Mouse (Mus musculus) kidney, embryonic 16.5 days (tissue): Measurements from ENCODE around the gene Etl4. TPM values are rescaled to one million over a fixed set of nuclear protein-coding genes. Genes with fewer than 3 reads are reported as not detected.

ENCODE experiments used
- ATAC-seq: fragments of 200-750 bp; cut with Nextera tagmentation; 2 replicates; pipeline ENCODE4 v1.8.0; 2017; ENCODE audit warnings: moderate TSS enrichment; ENCODE audit not compliant: low FRiP score, low TSS enrichment
- H3K27ac ChIP-seq: fragments of 300-500 bp; sonication (generic); 2 replicates; pipeline ENCODE4 v1.5.1; 2014; ENCODE audit warnings: low read length
- H3K27me3 ChIP-seq: fragments of 300-500 bp; sonication (generic); 2 replicates; pipeline ENCODE4 v1.6.1; 2014; ENCODE audit warnings: low read length, control low read depth, mixed read lengths; ENCODE audit not compliant: insufficient read depth
- H3K36me3 ChIP-seq: fragments of 300-500 bp; sonication (generic); 2 replicates; pipeline ENCODE4 v1.6.1; 2014; ENCODE audit warnings: low read length, control low read depth, mixed read lengths; ENCODE audit not compliant: insufficient read depth
- H3K4me1 ChIP-seq: fragments of 300-500 bp; sonication (generic); 2 replicates; pipeline ENCODE4 v1.6.1; 2014; ENCODE audit warnings: low read length, control low read depth, mixed read lengths; ENCODE audit not compliant: insufficient read depth
- H3K4me2 ChIP-seq: fragments of 300-500 bp; sonication (generic); replicated peaks from 2 replicates; pipeline ENCODE4 v1.6.1; 2014; ENCODE audit warnings: low read depth, low read length
- H3K4me3 ChIP-seq: fragments of 300-500 bp; sonication (generic); 2 replicates; pipeline ENCODE4 v1.5.1; 2014; ENCODE audit warnings: mild to moderate bottlenecking, low read length
- H3K9ac ChIP-seq: fragments of 300-500 bp; sonication (generic); replicated peaks from 2 replicates; pipeline ENCODE4 v1.6.1; 2014; ENCODE audit warnings: low read length
- H3K9me3 ChIP-seq: fragments of 300-500 bp; sonication (generic); 2 replicates; pipeline ENCODE4 v1.6.1; 2016; ENCODE audit warnings: low read length, control low read depth
- WGBS: fragments of 180-500 bp; shearing (Covaris S2); extraction: QIAGEN DNeasy Blood & Tissue Kit; methylation state at CpG from one replicate; pipeline ENCODE4 v1.1.7; 2014; 5-methylcytosine and 5-hydroxymethylcytosine counted together
- polyA plus RNA-seq: library from polyadenylated mRNA; unstranded; fragments of >200 nt; fragmentation: Nextera tagmentation; extraction: Ambion mirVana; gene quantifications from 2 replicates; pipeline ENCODE4 v1.2.1, GENCODE M21; 2015

Gene Etl4
- polyA plus RNA-seq, 1 experiment from 2014 or later, result 56.8 TPM

GRCm38 (mm10) chr2:20735444-20735843, 825.9 kb downstream of the Etl4 start:
- Histone ChIP-seq H3K27me3 (no peaks in the 10 kb centered on the region), H3K27ac (no peak overlapping the region), H3K9me3 (no peaks in the 10 kb centered on the region), H3K4me2 (no peak overlapping the region), H3K36me3 (no peaks in the 10 kb centered on the region), H3K4me1 (peaks cover 20% of the 10 kb centered on the region), H3K4me3 (no peak overlapping the region), H3K9ac (no peak overlapping the region)
- ATAC-seq, result no peak
- 55% methylated on average over 3 of the region's 3 CpGs for WGBS

GRCm38 (mm10) chr2:20736324-20737015, 826.9 kb downstream of the Etl4 start:
- Histone ChIP-seq H3K4me1 (peaks cover 20% of the 10 kb centered on the region), H3K27me3 (no peaks in the 10 kb centered on the region), H3K9me3 (no peaks in the 10 kb centered on the region), H3K27ac (peak overlapping the region; percentile 74), H3K9ac (peak overlapping the region; percentile 33; the same call in 1 of the 2 replicates), H3K4me3 (peak overlapping the region; percentile 13; the same call in 1 of the 2 replicates), H3K4me2 (peak overlapping the region; percentile 41), H3K36me3 (0 out of 2 replicates have a peak, but pooled peaks cover 2% of the 10 kb centered on the region)
- peak; percentile 87 for ATAC-seq
- 63% methylated on average over 7 of the region's 7 CpGs for WGBS

- no peak overlapping the region for H3K9ac ChIP-seq
- peaks cover 20% of the 10 kb centered on the region for H3K4me1 ChIP-seq
- H3K4me3 ChIP-seq, result peak overlapping the region; percentile 13; the same call in 1 of the 2 replicates
- 0 out of 2 replicates have a peak, but pooled peaks cover 2% of the 10 kb centered on the region for H3K36me3 ChIP-seq
- ATAC-seq, result peak; percentile 68; the same call in 1 of the 2 replicates
- 46% methylated on average over 19 of the region's 19 CpGs for WGBS
- H3K27me3 ChIP-seq, result no peaks in the 10 kb centered on the region
- H3K4me2 ChIP-seq, result peak overlapping the region; percentile 41
- H3K27ac ChIP-seq, result peak overlapping the region; percentile 74; the same call in 1 of the 2 replicates
- H3K9me3 ChIP-seq, result no peaks in the 10 kb centered on the region
Measured at GRCm38 (mm10) chr2:20737112-20737808, 827.7 kb downstream of the Etl4 start.

- H3K4me1 ChIP-seq, result peaks cover 20% of the 10 kb centered on the region
- no peak for ATAC-seq
- no peaks in the 10 kb centered on the region for H3K9me3 ChIP-seq
- no peak overlapping the region for H3K9ac ChIP-seq
- H3K36me3 ChIP-seq, result 0 out of 2 replicates have a peak, but pooled peaks cover 2% of the 10 kb centered on the region
- H3K4me3 ChIP-seq, result no peak overlapping the region
- H3K27ac ChIP-seq, result no peak overlapping the region
- no peak overlapping the region for H3K4me2 ChIP-seq
- 39% methylated on average over 4 of the region's 4 CpGs for WGBS
- H3K27me3 ChIP-seq, result no peaks in the 10 kb centered on the region
Measured at GRCm38 (mm10) chr2:20737837-20738236, 828.3 kb downstream of the Etl4 start.

- peaks cover 15% of the 10 kb centered on the region for H3K36me3 ChIP-seq
- no peak for ATAC-seq
- H3K27ac ChIP-seq, result no peak overlapping the region
- no peaks in the 10 kb centered on the region for H3K9me3 ChIP-seq
- H3K9ac ChIP-seq, result no peak overlapping the region
- no peaks in the 10 kb centered on the region for H3K27me3 ChIP-seq
- H3K4me3 ChIP-seq, result no peak overlapping the region
- no peaks in the 10 kb centered on the region for H3K4me1 ChIP-seq
- WGBS, result 72% methylated on average over 1 of the region's 1 CpGs
- H3K4me2 ChIP-seq, result no peak overlapping the region
Measured at GRCm38 (mm10) chr2:20747723-20748122, 838.1 kb downstream of the Etl4 start.

- Histone ChIP-seq H3K9me3 (no peaks in the 10 kb centered on the region), H3K4me2 (no peak overlapping the region), H3K27me3 (no peaks in the 10 kb centered on the region), H3K27ac (no peak overlapping the region), H3K4me1 (peaks cover 2% of the 10 kb centered on the region; the same call in 1 of the 2 replicates), H3K36me3 (peaks cover 14% of the 10 kb centered on the region), H3K4me3 (no peak overlapping the region), H3K9ac (no peak overlapping the region)
- 32% methylated on average over 1 of the region's 1 CpGs for WGBS
- peak; percentile 33; the same call in 1 of the 2 replicates for ATAC-seq
Measured at GRCm38 (mm10) chr2:20748481-20748880, 838.9 kb downstream of the Etl4 start.

GRCm38 (mm10) chr2:20749687-20750086, 840.1 kb downstream of the Etl4 start:
- WGBS, result 50% methylated on average over 3 of the region's 3 CpGs
- H3K9me3 ChIP-seq, result no peaks in the 10 kb centered on the region
- H3K4me1 ChIP-seq, result peaks cover 7% of the 10 kb centered on the region; the same call in 1 of the 2 replicates
- H3K27ac ChIP-seq, result no peak overlapping the region
- H3K9ac ChIP-seq, result no peak overlapping the region
- peak; percentile 66; the same call in 1 of the 2 replicates for ATAC-seq
- peaks cover 6% of the 10 kb centered on the region; the same call in 1 of the 2 replicates for H3K36me3 ChIP-seq
- no peak overlapping the region for H3K4me3 ChIP-seq
- no peak overlapping the region for H3K4me2 ChIP-seq
- H3K27me3 ChIP-seq, result no peaks in the 10 kb centered on the region

GRCm38 (mm10) chr2:20753282-20754110, 843.9 kb downstream of the Etl4 start:
- WGBS, result 68% methylated on average over 8 of the region's 8 CpGs
- Histone ChIP-seq H3K9ac (no peak overlapping the region), H3K4me3 (no peak overlapping the region), H3K36me3 (no peaks in the 10 kb centered on the region), H3K9me3 (no peaks in the 10 kb centered on the region), H3K4me1 (peaks cover 7% of the 10 kb centered on the region; the same call in 1 of the 2 replicates), H3K4me2 (no peak overlapping the region), H3K27me3 (no peaks in the 10 kb centered on the region), H3K27ac (no peak overlapping the region)
- peak; percentile 75; the same call in 1 of the 2 replicates for ATAC-seq

- 86% methylated on average over 3 of the region's 3 CpGs for WGBS
- Histone ChIP-seq H3K27me3 (no peaks in the 10 kb centered on the region), H3K27ac (no peak overlapping the region), H3K9me3 (no peaks in the 10 kb centered on the region), H3K4me3 (no peak overlapping the region), H3K4me1 (peaks cover 7% of the 10 kb centered on the region; the same call in 1 of the 2 replicates), H3K9ac (no peak overlapping the region), H3K36me3 (peaks cover 5% of the 10 kb centered on the region; the same call in 1 of the 2 replicates), H3K4me2 (no peak overlapping the region)
- ATAC-seq, result no peak
Measured at GRCm38 (mm10) chr2:20756964-20757363, 847.4 kb downstream of the Etl4 start.
